Mouse (Mus musculus) gastrocnemius, postnatal 10 days (tissue): ENCODE results near the gene Prss48. TPM values are rescaled to one million over a fixed set of nuclear protein-coding genes. Genes with fewer than 3 reads are reported as not detected.
A peak's percentile ranks its signal among the peaks of the same experiment; 100 is the strongest.
"Not testable (repeated sequence)": the region's sequence is repeated elsewhere in the genome, so short reads cannot be mapped to it uniquely, and the experiment has no call there.

Experiments used
- DNase-seq: peaks from one replicate; pipeline ENCODE4 v3.0.0; 2021; ENCODE audit warnings: mixed read lengths
- total RNA-seq, 2 experiments: library from RNA; stranded (reverse); gene quantifications; 2 replicates each; pipeline ENCODE4 v1.2.3; 2021

Gene Prss48
- total RNA-seq, 2 experiments from 2014 or later, result not detected

- DNase-seq, result no peak
Observed at GRCm38 (mm10) chr3:86002940-86003339, 649 bp upstream of the Prss48 start.

- no peak for DNase-seq
Observed at GRCm38 (mm10) chr3:86001271-86001670, 1.0 kb downstream of the Prss48 start.

- DNase-seq, result no peak
Observed at GRCm38 (mm10) chr3:85994645-85995044, 7.6 kb downstream of the Prss48 start.

GRCm38 (mm10) chr3:85993744-85994143 is 8.5 kb downstream of the Prss48 start:
- DNase-seq, result no peak

- no peak for DNase-seq
Observed at GRCm38 (mm10) chr3:85991802-85992156, 10.5 kb downstream of the Prss48 start.

GRCm38 (mm10) chr3:85991140-85991801 is 11.0 kb downstream of the Prss48 start:
- no peak for DNase-seq

- DNase-seq, result no peak
Observed at GRCm38 (mm10) chr3:85987225-85987624, 15.1 kb downstream of the Prss48 start.

GRCm38 (mm10) chr3:85984537-85984936 is 17.8 kb downstream of the Prss48 start:
- DNase-seq, result no peak

DNA sequence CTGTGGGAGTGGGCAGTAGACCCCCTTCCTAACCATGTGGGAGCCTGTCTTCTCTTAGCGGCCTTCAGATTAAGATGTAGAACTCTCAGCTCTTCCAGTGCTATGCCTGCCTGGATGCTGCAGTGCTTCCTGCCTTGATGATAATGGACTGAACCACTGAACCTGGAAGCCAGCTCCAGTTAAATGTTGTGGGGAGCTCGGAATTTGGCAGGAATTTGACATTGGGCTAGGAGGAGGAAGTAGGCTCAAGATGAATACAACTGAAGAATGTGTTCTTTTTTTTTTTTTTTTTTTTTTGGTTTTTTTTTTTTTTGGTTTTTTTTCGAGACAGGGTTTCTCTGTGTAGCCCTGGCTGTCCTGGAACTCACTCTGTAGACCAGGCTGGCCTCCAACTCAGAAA is 20.5 kb downstream of the Prss48 start:
- DNase-seq, result not testable (repeated sequence)

- no peak for DNase-seq
Observed at GRCm38 (mm10) chr3:85980036-85980435, 22.3 kb downstream of the Prss48 start.

- DNase-seq, result no peak
Observed at GRCm38 (mm10) chr3:85974451-85974850, 27.8 kb downstream of the Prss48 start.

GRCm38 (mm10) chr3:85973376-85974140 is 28.7 kb downstream of the Prss48 start:
- no peak for DNase-seq

GRCm38 (mm10) chr3:85971599-85971975 is 30.7 kb downstream of the Prss48 start:
- peak; percentile 14 for DNase-seq

DNA sequence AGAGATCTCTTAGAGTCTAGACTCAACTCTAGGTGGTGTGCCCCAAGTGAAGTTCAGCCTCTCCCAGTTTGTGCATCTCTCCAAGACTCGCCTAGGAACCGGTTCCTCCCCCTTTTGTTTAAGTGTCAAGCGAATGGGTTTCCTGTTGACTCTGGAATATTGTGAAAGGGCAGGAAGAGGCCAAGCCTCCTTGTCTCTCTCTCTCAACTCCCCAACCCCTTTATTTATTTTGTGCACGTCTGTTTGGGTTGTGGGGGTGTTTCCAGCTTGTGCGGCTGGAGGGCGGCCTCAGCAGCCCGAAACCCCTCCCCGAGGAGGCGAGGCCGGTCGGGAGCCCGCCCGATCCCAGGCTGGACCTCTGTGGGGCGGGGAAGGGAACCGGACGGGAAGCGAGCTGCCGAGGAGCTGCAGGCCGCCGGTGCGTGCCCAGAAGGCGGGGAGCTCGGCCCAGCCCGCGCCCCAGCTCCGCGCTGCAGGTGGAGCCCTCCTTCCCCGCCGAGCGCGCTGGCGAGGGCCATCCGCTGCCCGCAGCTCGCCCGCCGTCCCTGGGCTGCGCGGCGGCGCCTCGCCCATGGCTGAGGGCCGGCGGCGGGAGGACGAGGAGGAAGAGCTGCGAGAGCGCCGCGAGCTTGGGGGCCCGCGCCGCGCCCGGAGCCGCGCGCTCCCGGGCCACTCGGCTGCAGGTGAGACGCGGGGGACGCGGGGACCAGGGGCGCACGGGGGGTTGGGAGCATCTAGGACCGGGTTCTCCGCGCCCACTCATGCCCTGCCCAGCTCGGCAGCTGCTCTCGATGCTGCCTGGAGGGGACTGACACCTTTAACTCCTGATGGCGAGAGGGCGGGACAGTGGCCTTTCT is 31.3 kb downstream of the Prss48 start, which contains the start of gene Sh3d19:
TSS of gene Sh3d19 (plus strand) at position 368 of the 857 bp plus-strand sequence.
- DNase-seq, result peak; percentile 77

- no peak for DNase-seq
Observed at GRCm38 (mm10) chr3:85969040-85969439, 33.3 kb downstream of the Prss48 start.

- no peak for DNase-seq
Observed at GRCm38 (mm10) chr3:85965479-85965878, 36.8 kb downstream of the Prss48 start.

- DNase-seq, result no peak
Observed at GRCm38 (mm10) chr3:85961134-85961533, 41.2 kb downstream of the Prss48 start.

DNA sequence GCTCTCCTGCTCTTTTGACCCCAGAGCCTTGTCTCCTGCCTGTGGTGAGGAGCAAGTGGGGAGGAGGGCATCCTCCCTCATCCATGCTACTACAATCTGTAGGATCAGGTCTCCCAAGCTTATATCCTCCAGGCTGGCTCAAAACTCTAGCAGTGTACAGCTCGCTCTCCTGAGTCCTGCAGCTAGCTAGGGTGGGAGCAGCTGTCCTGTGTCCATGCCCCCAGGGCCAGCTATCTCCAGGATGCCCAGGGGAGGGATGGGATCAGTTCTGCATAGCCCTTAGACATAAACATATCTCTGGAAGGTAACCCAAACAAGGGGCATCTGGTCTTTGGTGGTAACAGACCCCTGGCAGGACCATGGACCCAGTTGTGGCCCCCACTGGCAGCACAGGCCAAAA is 42.6 kb downstream of the Prss48 start:
- no peak for DNase-seq

DNA sequence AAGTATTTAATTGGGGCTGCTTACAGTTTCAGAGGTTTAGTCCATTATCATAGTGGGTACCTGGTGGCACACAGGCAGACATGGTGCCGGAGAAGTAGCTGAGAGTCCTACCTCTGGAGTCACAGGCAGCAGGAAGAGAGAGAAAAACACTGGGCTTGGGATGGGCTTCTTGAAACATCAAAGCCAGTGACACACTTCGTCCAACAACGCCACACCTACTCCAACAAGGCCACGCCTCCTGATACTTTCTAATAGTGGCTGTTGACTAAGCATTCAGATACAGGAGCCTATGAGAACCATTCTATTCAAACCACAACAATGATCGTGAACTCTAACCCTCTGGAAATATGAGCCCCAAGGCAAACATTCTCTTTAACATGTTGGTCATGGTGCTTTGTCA is 46.6 kb downstream of the Prss48 start:
- DNase-seq, result no peak

GRCm38 (mm10) chr3:85955269-85955668 is 47.0 kb downstream of the Prss48 start:
- DNase-seq, result no peak

DNA sequence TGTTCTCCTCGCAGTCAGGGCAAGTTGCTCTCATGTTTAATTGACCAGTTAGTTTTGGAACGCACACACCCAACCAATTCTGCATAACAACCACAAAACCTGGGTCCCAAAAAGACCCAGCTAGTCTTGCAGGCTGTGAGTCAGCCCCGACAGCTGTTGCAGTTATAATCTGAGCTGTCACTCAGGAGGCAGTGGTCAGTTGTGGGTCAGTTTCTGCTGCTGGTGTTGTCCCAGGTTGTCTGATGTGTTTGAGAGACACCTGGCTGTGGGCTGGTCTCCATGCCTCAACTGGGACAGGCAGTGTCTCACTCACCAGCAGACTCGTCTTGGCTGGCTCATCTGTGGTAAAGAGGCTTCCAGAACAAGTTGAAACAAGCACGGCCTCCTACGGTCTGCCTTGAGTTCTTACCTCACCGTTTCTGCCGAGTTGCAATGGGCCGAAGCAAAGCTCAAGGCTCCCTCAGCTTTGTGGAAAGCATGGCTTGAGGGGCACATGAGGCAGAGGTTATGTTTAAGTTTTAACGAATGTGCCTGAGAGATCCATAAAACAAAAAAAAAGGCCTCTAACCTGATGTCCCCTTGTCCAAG is 49.5 kb downstream of the Prss48 start:
- DNase-seq, result no peak

DNA sequence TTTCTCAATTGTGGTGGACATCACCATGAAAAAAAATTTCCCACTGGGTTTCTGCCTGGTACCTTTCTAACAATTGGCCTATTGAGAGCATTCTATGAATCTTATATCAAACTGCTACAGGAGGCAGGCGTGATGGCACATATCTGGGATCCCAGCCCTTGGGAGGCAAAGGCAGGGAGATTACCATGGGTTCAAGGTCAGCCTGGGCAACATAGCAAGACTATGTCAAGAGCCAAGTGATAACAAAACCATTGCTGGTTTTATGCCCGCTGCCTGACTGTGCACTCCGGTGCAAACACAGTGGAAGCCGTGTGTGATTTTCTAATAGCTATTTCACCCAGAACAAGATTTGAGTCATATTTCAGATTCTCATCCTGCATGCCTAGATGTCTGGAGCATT is 51.4 kb downstream of the Prss48 start:
- no peak for DNase-seq
